Mouse (Mus musculus): Measurements from ENCODE around the gene Zbtb4.

DNA sequence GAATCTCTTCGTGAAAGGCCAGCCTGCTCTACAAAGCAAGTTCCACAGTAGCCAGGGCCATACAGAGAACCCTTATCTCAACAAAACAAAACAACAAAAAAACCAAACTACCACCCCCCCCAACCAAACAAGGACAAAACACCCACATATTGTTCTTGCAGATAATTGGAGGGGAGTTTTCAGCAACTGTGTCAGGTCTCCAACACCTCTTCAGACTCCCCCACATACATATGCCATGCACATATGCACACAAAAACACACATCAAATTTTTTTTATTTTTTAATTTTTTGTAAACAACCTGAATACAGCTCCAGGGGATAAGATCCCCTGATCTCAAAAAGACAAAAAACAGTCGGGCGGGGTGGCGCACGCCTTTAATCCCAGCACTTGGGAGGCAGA is 11.5 kb upstream of the Zbtb4 start:
- TF ChIP-seq POLR2AphosphoS2 (IDR thresholded peaks at IDR 0.05; ENCODE audit: low read length) (no peak), JUND (IDR thresholded peaks at IDR 0.05; ENCODE audit: low read depth, low read length) (no peak), HCFC1 (IDR thresholded peaks at IDR 0.05; ENCODE audit: low read depth, low read length) (no peak), SMC3 (IDR thresholded peaks at IDR 0.05; ENCODE audit: low read depth, low read length) (no peak), E2F4 (IDR thresholded peaks at IDR 0.05; ENCODE audit: borderline replicate concordance, low read depth, low read length) (no peak), CTCF (IDR thresholded peaks at IDR 0.05 in 2 of 3, conservative IDR thresholded peaks at IDR 0.05 in 1 of 3; ENCODE audit: control insufficient read depth in 1 of 3, insufficient read depth in 1 of 3, low read depth in 2 of 3, low read length in 3 of 3, poor library complexity in 1 of 3, severe bottlenecking in 1 of 3) (no peak), MYC (IDR thresholded peaks at IDR 0.05; ENCODE audit: low read depth, low read length) (no peak), POLR2A (IDR thresholded peaks at IDR 0.05; ENCODE audit: control insufficient read depth in 1 of 2, insufficient read depth in 1 of 2, low read depth in 1 of 2, low read length in 2 of 2, poor library complexity in 1 of 2) (no peak)

Measured in MEL (cell line).